Mouse (Mus musculus) A20 (cell line): ENCODE results near the gene Ptpro.
"Not testable (repeated sequence)": the region's sequence is repeated elsewhere in the genome, so short reads cannot be mapped to it uniquely, and the experiment has no call there.

Source experiments
- DNase-seq: peaks from one replicate; pipeline ENCODE4 v3.0.0-alpha.2; 2011; ENCODE audit warnings: low read depth, low spot score

The Ptpro gene

DNA sequence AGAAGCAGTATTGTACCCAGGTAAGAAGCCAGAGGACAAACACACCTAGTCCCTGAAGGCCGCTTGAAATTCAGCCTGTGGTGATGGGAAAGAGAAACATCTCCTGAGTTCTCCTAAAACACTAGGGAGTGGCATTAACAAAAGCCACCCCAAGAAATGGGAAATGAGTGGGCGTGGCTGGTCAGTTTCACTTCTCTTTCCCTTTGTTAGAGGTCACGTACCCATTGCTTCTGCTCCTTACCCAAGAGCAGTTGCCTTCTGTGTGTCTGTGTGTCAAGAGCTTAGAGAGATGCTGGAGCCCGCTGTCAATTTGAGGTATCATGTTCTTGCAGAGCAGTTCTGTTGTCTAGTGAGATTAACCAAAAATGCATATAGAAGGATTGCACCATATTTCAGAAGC lies 134.2 kb downstream of the Ptpro start:
- DNase-seq: no peak

DNA sequence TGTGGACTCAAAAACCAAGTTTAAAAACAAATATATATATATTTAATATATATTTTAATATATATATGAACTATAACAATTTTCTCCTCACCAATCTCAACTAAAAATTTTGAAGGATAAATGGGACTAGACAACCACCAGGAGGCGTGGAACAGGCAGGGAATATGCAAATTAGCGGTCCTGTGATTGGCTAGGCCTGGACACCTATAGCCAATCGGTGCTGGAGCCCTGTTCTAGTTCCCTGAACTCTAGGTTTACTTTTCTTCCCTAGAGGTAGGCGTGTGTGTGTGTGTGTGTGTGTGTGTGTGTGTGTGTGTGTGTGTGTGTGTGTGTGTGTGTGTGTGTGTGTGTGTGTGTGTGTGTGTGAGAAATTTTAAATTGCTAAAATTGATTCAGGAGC lies 134.8 kb downstream of the Ptpro start:
- DNase-seq: no peak

DNA sequence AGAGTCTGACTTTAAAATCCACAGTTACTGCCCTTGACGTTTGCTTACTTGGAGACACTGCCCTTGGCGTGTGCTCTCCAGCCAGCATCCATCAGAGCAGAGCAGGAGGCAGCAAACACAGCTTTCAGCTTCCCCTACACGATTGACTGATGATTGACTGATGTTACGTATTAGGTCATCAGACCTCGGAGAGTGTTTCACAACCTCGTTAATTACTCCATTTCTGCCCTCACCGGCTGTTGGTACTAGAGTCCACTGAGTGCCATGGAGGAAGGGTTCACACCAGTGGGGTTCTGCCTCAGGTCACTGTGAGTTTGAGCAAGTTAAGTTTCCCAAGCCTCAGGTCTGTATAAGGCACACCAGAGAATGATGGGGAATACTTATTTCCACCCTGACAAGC lies 143.0 kb downstream of the Ptpro start:
- DNase-seq: no peak

DNA sequence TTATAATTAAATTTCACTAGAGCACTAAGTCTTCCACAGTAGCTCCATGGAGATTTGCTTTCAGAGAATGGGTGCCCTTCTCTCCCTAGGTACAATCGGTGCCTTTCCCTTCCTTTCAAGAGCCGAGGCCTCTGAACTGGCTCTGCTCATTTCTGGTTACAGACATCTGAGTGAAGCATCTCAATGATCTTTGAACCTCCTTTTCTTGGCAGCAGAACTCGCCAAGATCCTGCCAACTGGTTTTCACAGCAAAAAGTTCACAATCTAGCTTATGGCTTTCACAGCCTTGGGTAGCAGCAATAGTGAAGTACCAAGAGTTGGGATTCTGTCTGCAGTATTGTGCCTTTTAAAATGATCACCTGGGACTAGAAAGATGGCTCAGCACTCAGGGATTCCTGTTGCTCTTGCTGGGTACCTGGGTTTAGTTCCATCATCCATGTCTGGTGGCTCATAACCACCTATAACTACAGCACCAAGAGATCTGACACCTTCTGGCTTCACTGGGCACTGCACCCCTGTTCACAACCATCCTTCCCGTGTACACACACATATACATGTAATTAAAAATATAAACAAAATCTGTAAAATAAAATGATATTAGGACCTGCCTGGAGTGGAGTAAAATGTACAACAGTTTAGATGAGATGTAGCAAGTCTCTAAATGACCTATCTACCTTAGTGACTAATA lies 144.1 kb downstream of the Ptpro start:
- no peak for DNase-seq

DNA sequence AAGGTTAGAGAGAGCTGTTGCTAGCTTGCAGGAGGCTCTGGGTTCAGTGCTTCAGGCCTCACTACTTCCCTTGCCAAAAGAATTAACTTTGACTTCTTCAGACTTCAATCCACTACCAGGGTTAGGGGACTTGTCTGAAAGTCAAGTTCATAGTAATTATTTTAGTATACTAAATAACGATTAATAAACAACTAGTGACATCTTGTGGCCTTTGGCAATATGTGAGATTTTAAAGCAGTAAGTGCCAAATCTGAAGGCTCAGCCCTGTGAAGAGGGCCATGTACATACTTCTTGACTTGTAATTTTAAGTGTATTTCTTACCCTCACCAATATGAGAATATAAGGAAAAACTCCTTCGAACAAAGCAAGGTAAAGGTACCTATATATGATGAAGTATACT lies 145.2 kb downstream of the Ptpro start:
- DNase-seq: no peak

DNA sequence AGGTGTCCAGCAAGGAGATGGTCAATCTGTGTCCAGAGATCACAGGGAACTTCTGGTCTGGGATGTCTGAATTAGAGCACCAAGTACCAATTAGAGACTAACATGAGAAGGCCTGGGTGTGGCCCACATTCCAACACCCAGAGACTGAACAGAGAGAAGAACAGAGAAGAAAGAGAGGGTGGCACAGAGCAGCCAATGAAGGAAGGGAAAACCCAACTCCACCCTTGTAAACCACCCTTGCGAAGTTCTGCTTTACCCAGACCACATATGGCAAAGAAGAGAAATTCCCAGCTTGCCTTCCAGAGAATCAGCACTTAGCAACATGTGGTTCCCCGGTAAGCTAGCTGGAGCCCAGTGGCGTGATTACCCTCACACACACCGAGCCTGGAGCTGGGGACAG lies 152.1 kb downstream of the Ptpro start:
- no peak for DNase-seq

DNA sequence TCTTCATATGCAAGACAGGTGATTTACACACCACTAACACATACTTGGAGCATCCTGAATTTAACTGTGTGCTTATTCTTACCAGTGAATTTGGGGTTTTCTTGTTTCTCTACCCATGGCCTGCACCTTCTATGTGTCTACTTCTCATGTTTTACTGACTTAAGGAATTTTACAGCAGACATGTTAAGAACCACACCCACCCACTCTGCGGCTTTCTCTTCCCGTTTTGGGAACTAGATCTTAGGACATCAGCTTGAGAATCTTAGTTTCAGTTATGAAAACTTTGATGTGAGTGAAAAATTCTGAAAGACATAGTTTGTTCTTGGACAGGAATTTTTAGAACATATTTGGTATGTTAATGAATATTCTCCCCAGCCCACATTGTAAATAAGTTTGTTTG lies 153.6 kb downstream of the Ptpro start:
- DNase-seq: no peak

DNA sequence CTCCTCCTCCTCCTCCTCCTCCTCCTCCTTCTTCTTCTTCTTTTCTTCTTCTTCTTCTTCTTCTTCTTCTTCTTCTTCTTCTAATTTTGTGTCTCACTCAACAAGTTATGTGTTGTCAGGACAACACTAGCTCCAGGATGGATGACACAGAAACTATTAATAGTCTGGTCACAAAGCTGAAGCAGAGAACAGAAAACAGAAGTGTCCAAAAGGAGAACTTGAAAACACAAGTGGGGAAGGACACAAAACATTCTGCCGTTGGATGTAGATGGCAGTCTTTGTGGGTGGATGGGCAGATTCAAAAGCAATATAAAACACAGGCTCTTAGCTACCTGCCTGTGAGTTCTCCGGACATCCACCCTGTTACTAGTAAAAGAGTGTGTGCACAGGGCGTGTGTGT lies 158.4 kb downstream of the Ptpro start:
- DNase-seq: no peak

DNA sequence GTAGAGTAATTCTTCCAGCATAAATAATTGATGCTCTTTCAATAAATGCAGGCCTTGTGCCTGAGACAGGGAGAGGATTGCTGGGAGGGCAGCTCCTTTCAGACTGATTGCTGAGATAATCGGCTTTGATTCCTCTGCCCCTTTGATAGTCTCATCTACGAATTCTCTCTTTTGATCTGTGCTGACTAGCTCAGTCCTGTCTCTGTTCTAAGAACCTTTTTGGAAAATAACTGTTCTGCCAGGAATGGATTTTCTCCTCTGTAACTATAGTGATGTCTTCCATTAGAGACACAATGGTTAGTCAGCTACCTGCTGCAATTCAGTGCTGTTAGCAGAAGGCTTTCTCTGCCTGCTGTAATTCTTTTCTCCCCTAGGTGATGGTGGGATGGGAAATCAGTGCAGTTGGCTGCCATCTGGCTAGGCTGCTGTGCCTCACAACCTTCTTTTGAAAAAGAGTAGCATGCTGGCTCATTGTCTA lies 159.8 kb downstream of the Ptpro start:
- DNase-seq: no peak

DNA sequence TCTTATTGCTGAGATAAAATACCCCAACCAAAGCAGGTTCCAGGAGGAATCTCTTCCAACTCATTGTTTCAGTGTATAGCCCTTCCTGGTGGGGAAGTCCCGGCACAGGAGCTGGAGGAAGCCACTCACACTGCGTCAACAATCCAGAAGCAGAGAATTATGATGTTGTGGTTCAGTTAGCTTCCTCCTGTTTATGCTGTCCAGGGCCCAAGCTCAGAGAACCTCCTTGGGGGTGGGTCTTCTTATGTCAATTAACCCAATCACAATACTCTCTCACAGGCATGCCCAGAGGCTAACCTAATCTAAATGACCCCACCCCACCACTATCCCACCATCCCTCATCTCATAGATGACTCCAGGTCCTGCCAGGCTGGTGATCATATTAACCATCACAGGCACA lies 160.9 kb downstream of the Ptpro start:
- DNase-seq: no peak

DNA sequence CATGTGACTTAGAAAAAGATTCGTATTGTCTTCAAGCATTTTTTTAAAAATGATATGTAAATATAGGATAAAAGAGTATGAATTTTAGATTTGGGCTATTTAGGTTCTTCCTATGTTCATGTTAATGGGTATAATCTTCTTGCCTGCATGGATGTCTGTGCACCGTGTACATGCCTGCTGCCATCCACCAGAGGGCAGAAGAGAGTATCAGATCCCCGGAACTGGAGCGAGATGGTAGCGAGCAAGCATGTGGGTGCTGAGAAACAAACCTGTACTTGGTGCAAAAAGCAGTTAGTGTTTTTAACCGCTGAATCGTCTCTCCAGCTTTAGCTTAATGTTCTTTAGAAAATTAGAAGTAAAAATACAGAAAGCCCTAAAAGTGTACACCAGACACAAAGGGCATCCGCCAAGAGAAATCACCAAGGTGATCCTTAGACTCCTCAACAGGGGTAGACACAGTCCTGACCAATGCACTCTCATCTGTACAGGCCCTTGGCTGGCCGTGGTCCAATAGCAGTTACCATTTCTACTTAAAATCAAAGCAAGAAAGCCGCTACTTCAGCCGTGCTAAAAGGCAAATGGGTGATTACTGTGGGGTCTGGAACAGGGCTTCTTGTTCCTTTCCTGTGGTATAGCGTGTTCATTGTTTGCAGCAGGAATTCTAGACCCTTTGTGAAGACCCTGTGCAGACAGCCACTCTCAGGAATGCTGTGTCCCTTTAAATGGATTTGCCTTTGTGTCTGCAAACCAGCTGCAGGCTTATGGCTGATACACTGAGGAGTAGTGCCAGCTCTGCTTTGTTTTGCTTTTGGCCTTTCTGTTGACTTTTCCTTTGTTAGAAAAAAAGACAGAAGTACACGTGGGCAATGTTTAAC lies 162.6 kb downstream of the Ptpro start:
- peak; percentile 2 for DNase-seq

DNA sequence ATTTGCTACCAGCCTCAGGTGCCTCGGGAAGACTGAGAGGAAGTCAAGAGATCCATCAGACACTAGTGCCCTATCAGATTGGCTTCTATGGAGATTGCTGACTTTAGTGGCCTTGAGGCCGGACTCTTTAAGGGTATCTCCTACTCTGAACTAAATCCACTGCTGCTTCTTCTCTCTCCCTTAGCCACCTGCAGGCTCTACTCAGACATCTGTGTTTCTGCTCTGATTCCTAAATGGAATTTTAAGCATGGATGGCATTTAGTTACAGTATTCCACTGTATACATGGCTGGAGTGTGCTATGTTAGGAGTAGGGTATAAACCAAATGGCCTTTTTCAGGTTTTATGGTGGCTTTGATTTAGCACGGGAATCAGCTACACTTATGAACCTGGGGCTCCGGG lies 170.7 kb downstream of the Ptpro start:
- no peak for DNase-seq

DNA sequence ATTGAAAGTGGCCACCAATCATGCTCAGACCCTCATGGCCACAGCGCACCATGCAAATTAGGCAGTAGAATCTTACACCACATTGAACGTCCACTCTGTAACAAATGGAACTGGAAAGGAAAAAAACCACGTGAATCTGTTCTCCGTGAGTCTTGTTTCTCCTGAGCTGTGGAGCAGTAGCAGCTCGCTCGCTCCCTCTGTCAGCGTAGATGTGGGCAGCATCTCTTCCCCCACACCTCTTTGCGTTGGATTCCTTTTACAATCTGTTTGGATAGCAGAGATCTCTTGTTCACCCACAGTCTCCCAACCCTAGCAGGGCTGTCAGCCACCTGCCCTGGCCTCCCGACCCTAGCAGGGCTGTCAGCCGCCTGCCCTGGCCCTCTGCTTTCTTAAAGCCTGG lies 171.7 kb downstream of the Ptpro start:
- DNase-seq: no peak

DNA sequence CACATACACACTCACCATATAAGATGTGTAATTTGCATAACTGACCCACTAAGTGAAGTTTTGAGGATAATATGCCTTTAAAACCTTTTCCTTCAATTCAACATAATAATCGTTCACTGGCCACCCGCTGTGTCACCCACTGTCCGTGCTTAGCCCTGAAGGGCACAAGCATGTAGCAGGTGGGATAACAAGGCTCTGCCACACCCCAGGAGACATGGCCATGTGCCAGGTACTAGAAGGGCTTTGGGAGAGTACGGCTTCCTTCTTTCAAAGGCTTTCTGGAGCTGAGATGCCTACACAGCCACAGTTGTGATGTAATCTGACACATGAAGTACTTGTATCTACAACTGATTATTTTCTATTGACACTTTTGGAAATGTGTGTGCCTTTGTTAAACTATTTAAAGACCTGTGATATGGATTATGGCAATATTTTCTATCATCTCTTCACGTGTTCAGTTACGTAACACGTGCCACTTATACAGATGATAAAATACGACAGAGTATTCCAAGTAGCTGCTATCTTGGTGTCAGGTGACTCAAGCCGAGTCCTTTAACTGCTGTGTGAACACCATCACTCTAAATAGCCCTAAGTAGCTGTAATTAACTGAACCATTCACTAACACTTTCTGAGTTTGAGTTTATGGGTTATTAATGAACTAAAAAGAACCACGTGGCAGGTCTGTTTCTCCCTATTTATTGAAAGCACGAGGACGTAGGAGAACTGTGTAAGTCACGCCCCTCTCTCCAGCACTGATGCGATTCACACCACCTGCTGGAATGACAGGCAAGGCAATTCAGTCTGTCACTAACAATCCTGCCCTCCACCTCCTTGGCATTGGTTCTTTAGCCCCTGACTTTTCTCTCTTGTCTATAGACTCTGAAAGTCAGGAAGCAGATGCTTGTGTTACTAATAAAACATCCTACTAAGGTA lies 173.6 kb downstream of the Ptpro start:
- no peak for DNase-seq

DNA sequence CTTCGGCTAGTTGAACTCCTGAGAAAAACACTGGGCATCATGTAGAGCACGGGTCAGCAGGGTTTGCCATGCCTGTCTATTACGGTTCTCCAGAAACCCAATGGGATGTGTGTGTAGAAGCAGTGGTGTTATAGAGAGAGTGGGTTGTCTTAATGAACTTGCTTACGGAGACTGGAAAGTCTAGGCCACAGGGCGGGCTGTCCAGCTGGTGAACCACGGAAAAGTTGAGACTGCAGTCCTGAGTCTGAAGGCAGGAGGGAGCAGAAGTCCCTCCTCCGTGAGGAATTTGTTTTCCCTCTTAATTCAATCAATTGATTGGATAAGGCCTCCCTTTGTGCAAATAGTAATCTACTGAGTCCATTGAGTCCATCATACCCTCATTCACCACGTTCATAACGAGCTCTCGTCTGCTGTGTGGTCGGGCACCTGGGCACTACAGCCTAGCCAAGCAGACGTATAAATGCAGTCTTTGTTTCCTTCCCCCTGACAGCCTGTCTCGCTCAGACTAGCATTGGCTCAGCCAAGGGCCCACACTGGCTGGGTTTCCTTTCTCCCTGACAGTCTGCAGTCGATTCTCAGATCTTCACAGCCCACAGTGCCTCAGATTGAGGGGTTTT lies 181.5 kb downstream of the Ptpro start:
- no peak for DNase-seq

DNA sequence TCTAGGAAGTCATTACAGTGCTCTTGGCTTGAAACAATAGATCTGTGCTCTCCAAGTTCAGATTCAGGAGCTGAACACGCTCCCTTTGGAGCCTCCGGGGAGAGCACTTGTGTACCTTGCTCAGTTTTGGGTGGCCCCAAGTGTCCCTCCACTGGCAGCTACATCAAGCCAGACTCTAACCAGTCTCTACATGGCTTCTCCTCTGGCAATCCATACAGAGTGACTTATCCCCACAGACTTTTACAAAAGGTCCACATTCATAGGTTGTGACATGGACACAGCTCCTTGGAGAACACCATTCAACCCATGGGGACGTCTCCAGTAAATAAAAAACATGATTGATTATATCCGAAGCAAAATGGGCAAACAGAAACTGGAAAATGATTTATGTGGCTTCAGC lies 185.4 kb downstream of the Ptpro start:
- no peak for DNase-seq

DNA sequence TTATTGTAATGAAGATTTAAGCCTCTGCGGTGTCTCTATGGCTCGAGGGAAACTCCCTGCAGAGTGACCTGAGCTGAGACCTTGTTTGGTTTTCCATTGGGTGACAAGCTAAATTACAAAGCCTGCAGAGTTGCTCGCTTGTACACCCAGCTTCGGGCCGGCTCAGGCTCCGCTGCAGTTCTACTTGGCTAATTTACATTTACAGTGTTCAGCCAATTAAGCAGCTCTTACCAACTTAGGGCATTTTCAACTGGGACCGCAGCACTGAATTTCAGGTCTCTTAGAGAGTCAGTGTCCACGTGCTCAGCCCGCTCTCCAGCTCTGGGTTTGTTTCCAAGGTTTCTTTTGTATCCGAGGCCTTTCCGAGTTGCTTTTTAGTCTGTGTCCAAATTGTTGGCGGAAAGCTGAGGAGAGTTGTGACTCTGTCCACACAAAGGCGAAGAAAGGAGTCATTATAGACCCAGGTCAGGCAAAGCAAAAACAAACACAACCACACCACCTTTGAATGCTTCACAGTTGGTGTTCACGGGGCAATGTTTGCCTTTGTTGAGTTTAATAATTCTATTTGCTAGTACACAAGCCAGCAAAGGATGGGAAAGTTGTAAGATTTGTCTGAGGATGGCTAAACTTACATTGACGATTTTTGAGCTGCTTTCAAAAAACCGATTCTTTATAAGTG lies 185.9 kb downstream of the Ptpro start:
- DNase-seq: no peak

DNA sequence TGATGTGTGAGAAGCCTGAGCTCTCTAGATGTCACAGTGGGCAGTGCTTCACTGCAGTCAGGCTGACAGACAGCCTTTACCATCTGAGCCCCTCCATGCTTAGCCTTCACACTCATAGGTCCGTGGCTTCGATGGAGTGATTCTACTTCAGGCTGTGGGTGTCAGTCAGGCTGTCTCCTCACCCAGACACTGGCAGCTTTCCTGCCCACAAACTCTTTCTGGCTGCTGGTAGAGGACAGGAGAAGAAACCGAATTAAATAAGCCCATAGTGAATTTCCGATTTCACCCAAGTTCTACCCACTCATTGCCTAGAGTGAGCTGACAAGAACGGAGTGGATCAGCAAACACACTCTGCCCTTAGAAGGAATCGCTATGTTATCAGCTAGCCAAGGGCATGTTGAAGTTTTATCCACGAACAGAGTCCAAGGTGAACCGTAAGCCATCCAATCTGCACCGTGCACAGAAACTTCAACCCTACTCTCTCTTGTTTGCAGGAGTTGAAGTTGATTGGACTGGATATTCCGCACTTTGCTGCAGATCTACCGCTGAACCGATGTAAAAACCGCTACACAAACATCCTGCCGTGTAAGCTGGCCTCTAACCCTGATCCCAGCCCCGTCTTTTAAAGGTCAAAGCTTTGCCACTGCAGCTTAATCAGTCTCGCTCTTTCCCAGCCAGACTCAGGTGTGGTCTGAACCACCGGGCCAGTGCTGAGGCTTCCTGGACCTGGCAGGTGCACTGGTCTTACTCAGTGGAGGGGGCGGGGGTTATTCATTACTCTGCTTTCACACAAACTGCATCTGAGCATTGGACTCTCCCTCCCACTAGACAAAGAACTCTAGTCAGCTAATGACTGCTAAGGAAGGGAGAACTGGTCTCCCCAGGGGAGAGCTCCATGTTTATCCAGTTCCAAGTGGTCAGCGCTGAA lies 188.7 kb downstream of the Ptpro start:
- DNase-seq: no peak

DNA sequence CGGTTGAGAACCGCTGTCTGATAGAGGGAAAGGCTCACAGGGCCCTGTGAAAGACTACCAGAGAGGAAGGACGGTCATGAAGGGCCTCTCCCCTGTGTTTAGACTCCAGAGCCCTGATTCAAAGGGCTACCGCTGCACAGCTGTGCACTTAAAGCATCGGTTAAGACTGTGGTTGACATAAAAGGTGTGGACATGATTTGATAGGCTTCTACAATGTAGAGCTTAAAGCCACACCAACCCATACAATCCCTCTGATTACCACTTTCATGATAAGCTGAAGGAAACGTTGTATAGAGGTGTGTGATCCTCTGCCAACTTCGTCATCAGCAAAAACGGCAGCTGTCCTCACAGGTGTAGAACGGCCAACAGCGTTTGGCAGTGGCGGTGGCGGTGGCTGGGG lies 191.0 kb downstream of the Ptpro start:
- DNase-seq: no peak

DNA sequence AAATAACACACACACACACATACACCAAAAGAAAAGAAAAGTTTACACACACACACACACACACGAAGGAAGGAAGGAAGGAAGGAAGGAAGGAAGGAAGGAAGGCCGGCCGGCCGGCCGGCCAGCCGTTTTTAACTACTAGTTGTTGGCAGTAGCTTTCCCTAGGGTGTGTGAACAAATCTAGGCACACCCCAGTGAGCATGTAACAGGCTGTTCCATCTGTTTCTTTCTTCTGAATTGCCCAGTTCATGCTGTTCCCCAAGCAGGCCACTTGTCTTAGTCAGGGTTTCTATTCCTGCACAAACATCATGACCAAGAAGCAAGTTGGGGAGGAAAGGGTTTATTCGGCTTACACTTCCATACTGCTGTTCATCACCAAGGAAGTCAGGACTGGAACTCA lies 194.0 kb downstream of the Ptpro start:
- DNase-seq: not testable (repeated sequence)
